Comparison of ENCODE assay signal across 7 mouse cellular contexts in the genomic region with DNA sequence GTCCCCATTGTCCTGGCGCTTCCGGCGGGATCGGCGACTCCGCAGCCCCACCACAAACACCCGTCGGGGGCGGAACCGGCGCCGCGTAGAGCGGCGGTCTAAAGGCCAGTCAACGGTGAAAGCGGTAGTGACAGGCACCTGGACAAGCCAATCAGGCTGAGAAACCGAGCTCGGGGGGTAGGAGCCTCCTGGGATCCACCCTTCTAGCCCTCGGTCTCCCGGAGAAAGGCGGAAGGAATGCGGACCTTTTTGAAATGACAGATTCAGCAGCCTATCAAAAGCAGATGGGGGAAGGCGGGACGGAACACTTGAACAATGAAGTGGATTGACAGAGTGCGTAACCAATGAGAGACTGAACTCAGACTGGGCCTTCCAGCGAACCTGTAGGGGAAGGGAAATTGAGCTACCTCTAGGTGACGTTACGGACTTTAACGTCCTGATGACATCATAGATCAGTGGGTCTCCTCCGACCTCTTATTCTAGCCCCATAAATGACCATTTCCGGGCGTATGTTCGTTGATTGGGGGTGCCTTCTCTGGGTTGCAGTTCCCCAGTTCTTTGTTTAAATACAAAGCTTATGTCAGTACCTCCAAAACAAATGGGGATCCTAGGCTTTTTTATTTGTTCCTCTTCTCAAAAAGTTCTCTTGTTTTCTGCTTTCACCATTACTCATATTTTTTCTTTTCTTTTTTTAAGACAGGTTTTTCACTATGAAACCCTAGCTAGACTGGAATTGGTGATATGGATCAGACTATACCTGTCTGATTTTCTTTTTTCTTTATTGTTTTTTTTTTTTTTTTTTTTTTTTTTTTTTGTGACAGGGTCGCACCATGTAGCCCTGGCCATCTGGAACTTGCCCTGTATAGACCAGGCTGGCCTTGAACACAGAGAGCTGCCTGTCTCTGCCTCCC. TPM values are rescaled to one million over a fixed set of nuclear protein-coding genes. Genes with fewer than 3 reads are reported as not detected.
DNase-seq lines count a peak whose midpoint lies in the region; ATAC-seq lines count a peak whose summit lies in the region.

A gene (minus strand): TSS at position 276 of the 911 bp plus-strand sequence.

- H3K27ac ChIP-seq in embryonic facial prominence, embryonic 11.5 days (replicated peaks; ENCODE audit: low read depth, low read length), result peak within 1 kb of the TSS; percentile 98
- peak within 1 kb of the TSS; percentile 100 for H3K27ac ChIP-seq in limb, embryonic 10.5 days
- H3K27ac ChIP-seq in midbrain, embryonic 13.5 days, result peak within 1 kb of the TSS; percentile 99

- ATAC-seq in embryonic facial prominence, embryonic 11.5 days (replicated peaks; ENCODE audit: insufficient number of reproducible peaks, low FRiP score, low TSS enrichment, low read depth), result peak; percentile 99
- ATAC-seq in granulocyte monocyte progenitor cell, adult 5-6 weeks (replicated peaks; ENCODE audit: poor library complexity, severe bottlenecking), result peak; percentile 92
- ATAC-seq in midbrain, embryonic 13.5 days, result peak; percentile 100

- DNase-seq in adrenal gland, postnatal 14 days, result peak; percentile 100
- peak; percentile 100 for DNase-seq in embryonic facial prominence, embryonic 11.5 days (ENCODE audit: low spot score)
- peak; percentile 100 for DNase-seq in kidney, adult 11 months
- DNase-seq in limb, embryonic 10.5 days (ENCODE audit: low spot score), result peak; percentile 95
- peak; percentile 98 for DNase-seq in spleen, adult 12 weeks (ENCODE audit: low spot score)

- no peaks in the 10 kb centered on the region; the same call in 1 of the 2 replicates for H3K4me1 ChIP-seq in embryonic facial prominence, embryonic 11.5 days (ENCODE audit: control insufficient read depth, insufficient read depth, low read length)
- H3K4me1 ChIP-seq in limb, embryonic 10.5 days, result peaks cover 38% of the 10 kb centered on the region
- peaks cover 40% of the 10 kb centered on the region for H3K4me1 ChIP-seq in midbrain, embryonic 13.5 days (replicated peaks)

- H3K27me3 ChIP-seq in embryonic facial prominence, embryonic 11.5 days (ENCODE audit: control insufficient read depth, insufficient read depth, low read length), result no peaks in the 10 kb centered on the region
- no peaks in the 10 kb centered on the region for H3K27me3 ChIP-seq in limb, embryonic 10.5 days (ENCODE audit: low read depth, poor library complexity, severe bottlenecking)
- no peaks in the 10 kb centered on the region for H3K27me3 ChIP-seq in midbrain, embryonic 13.5 days

- 2% methylated on average over 35 of the region's 35 CpGs for WGBS in embryonic facial prominence, embryonic 11.5 days
- 3% methylated on average over 35 of the region's 35 CpGs for WGBS in limb, embryonic 10.5 days
- WGBS in midbrain, embryonic 13.5 days, result 2% methylated on average over 35 of the region's 35 CpGs

- H3K9me3 ChIP-seq in embryonic facial prominence, embryonic 11.5 days (replicated peaks; ENCODE audit: control insufficient read depth, low read length), result no peaks in the 10 kb centered on the region
- H3K9me3 ChIP-seq in limb, embryonic 10.5 days (replicated peaks), result no peaks in the 10 kb centered on the region
- no peaks in the 10 kb centered on the region for H3K9me3 ChIP-seq in midbrain, embryonic 13.5 days

- H3K36me3 ChIP-seq in embryonic facial prominence, embryonic 11.5 days (replicated peaks; ENCODE audit: control insufficient read depth, insufficient read depth, low read depth, low read length), result 0 out of 2 replicates have a peak, but pooled peaks cover 2% of the 10 kb centered on the region
- H3K36me3 ChIP-seq in limb, embryonic 10.5 days, result peaks cover 30% of the 10 kb centered on the region
- H3K36me3 ChIP-seq in midbrain, embryonic 13.5 days, result peaks cover 9% of the 10 kb centered on the region; the same call in 1 of the 2 replicates

- H3K9ac ChIP-seq in embryonic facial prominence, embryonic 11.5 days (replicated peaks; ENCODE audit: low read length), result peak within 1 kb of the TSS; percentile 94
- peak within 1 kb of the TSS; percentile 99 for H3K9ac ChIP-seq in midbrain, embryonic 13.5 days (replicated peaks)

- H3K4me3 ChIP-seq in embryonic facial prominence, embryonic 11.5 days (ENCODE audit: low read depth, low read length), result peak within 1 kb of the TSS; percentile 87
- H3K4me3 ChIP-seq in limb, embryonic 10.5 days, result peak within 1 kb of the TSS; percentile 91
- peak within 1 kb of the TSS; percentile 80 for H3K4me3 ChIP-seq in midbrain, embryonic 13.5 days (replicated peaks)

- peak within 1 kb of the TSS; percentile 64 for H3K4me2 ChIP-seq in embryonic facial prominence, embryonic 11.5 days (ENCODE audit: low read depth, low read length)
- peak within 1 kb of the TSS; percentile 90 for H3K4me2 ChIP-seq in midbrain, embryonic 13.5 days (replicated peaks)

RNA-seq across cellular contexts. Expression of the gene that starts here (rescaled TPM):
- 217 and 242 TPM in 2 replicates for total RNA-seq in adrenal gland, postnatal 14 days (2021)
- polyA plus RNA-seq in embryonic facial prominence, embryonic 11.5 days (2014; fragmentation: Nextera tagmentation; extraction: Ambion mirVana), result 255 and 273 TPM in 2 replicates
- 66.7 and 83.4 TPM in 2 replicates for total RNA-seq in granulocyte monocyte progenitor cell, adult 5-6 weeks (2014; fragmentation: Nextera tagmentation)
- 37.9 and 46.4 TPM in 2 replicates for total RNA-seq in granulocyte monocyte progenitor cell, adult 5-6 weeks (2017)
- polyA plus RNA-seq in limb, embryonic 10.5 days (2016; fragmentation: Nextera tagmentation; extraction: Ambion mirVana), result 325 and 350 TPM in 2 replicates
- polyA plus RNA-seq in midbrain, embryonic 13.5 days (2015; fragmentation: Nextera tagmentation; extraction: Ambion mirVana), result 534 and 547 TPM in 2 replicates

Comparison
In these comparisons a context has a peak if more than half of its experiments do, and no peak if none do; other contexts are left out.
1. Peak in every context shown above with its lines: DNase-seq, ATAC-seq, H3K4me3 ChIP-seq and H3K27ac ChIP-seq.